9 mouse cellular contexts compared by ENCODE assay signal in the genomic region with DNA sequence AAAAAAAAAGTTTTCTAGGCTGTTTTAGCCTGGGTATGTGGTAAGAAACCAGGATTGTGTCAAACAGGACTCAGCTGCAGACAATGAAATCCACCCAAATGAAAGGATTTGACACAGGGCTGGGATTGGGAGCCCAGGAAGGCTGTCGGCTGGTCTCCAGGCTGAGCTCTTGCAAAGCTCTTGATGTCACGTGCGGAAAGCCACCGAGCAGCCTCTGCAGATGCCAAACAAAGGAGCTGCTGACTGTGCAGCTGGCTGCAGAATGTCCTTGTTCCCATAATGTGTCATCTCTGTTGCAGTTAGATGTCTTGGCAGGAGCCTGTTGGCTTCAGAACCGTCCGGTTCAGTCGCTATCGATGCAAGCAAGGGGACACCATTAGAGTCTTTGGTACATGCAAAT. TPM values are rescaled to one million over a fixed set of nuclear protein-coding genes. Genes with fewer than 3 reads are reported as not detected.
DNase-seq lines count a peak whose midpoint lies in the region; ATAC-seq and TF ChIP-seq lines count a peak whose summit lies in the region.
"Had no signal": no experiment of that assay in that cellular context is flagged by ENCODE, and none has a peak within 500 bp of the region (broad histone marks: within the 10 kb centered on the region; RNA-seq: fewer than 3 reads in every experiment).

No protein-coding gene starts in this region.

- TF ChIP-seq POLR2A in liver, adult 2 months (IDR thresholded peaks at IDR 0.05; ENCODE audit: extremely low read depth, insufficient read depth, low read length), result no peak

- no peaks in the 10 kb centered on the region for H3K36me3 ChIP-seq in liver, adult 2 months (ENCODE audit: control insufficient read depth, insufficient read depth, low read length)
- no peaks in the 10 kb centered on the region for H3K36me3 ChIP-seq in liver, embryonic 12.5 days
- H3K36me3 ChIP-seq in hindbrain, postnatal 0 days (ENCODE audit: insufficient read depth, low read length), result no peaks in the 10 kb centered on the region
- no peaks in the 10 kb centered on the region for H3K36me3 ChIP-seq in midbrain, postnatal 0 days (ENCODE audit: insufficient read depth, low read length)

- no peaks in the 10 kb centered on the region for H3K4me1 ChIP-seq in liver, adult 2 months (ENCODE audit: control insufficient read depth, insufficient read depth, low read length)
- no peaks in the 10 kb centered on the region for H3K4me1 ChIP-seq in liver, embryonic 12.5 days
- H3K4me1 ChIP-seq in hindbrain, postnatal 0 days (ENCODE audit: insufficient read depth, low read length), result no peaks in the 10 kb centered on the region
- H3K4me1 ChIP-seq in midbrain, postnatal 0 days (ENCODE audit: insufficient read depth, low read length), result no peaks in the 10 kb centered on the region

- no peak for TF ChIP-seq CTCF in liver, adult 2 months (IDR thresholded peaks at IDR 0.05; ENCODE audit: low read depth, low read length)
- no peak for TF ChIP-seq CTCF in hindbrain, postnatal 0 days (IDR thresholded peaks at IDR 0.05; ENCODE audit: low read depth)
- no peak for TF ChIP-seq CTCF in midbrain, postnatal 0 days (IDR thresholded peaks at IDR 0.05)

- H3K9ac ChIP-seq in liver, adult 2 months (ENCODE audit: low read depth, low read length), result no peak overlapping the region
- no peak overlapping the region for H3K9ac ChIP-seq in liver, embryonic 12.5 days
- H3K9ac ChIP-seq in hindbrain, postnatal 0 days (replicated peaks; ENCODE audit: low read length), result no peak overlapping the region
- no peak overlapping the region for H3K9ac ChIP-seq in midbrain, postnatal 0 days (replicated peaks; ENCODE audit: low read length, poor library complexity, severe bottlenecking)

- peak; percentile 26 to 32 for DNase-seq in cerebellum, postnatal 10 days
- DNase-seq in cerebellum, postnatal 25 days, result no peak
- peak; percentile 39 for DNase-seq in liver, adult 2 months (ENCODE audit: extremely low read depth, low read depth, low spot score)
- peak; percentile 46 for DNase-seq in hindbrain, postnatal 0 days (ENCODE audit: low spot score)
- DNase-seq in midbrain, postnatal 0 days (ENCODE audit: low spot score), result peak; percentile 56
- DNase-seq in urinary bladder, adult 2 months (ENCODE audit: low spot score), result no peak
- DNase-seq in thymus, postnatal 0 days (ENCODE audit: low spot score), result no peak
- DNase-seq: thymus, postnatal 4 days had no signal

- no peaks in the 10 kb centered on the region for H3K27me3 ChIP-seq in liver, adult 2 months (ENCODE audit: control insufficient read depth, insufficient read depth, low read length)
- no peaks in the 10 kb centered on the region for H3K27me3 ChIP-seq in liver, embryonic 12.5 days (replicated peaks)
- no peaks in the 10 kb centered on the region for H3K27me3 ChIP-seq in hindbrain, postnatal 0 days (ENCODE audit: insufficient read depth, low read length)
- H3K27me3 ChIP-seq in midbrain, postnatal 0 days (ENCODE audit: insufficient read depth, low read length), result no peaks in the 10 kb centered on the region

- WGBS in liver, adult 2 months, result 75% methylated on average over 8 of the region's 8 CpGs
- WGBS in liver, embryonic 12.5 days (ENCODE audit: insufficient replicate concordance), result 72% methylated on average over 8 of the region's 8 CpGs
- 36% methylated on average over 8 of the region's 8 CpGs for WGBS in hindbrain, postnatal 0 days
- WGBS in midbrain, postnatal 0 days, result 29% methylated on average over 8 of the region's 8 CpGs

- no peak overlapping the region for H3K27ac ChIP-seq in liver, adult 2 months (replicated peaks; ENCODE audit: insufficient read depth, low read depth, low read length)
- H3K27ac ChIP-seq in liver, embryonic 12.5 days, result no peak overlapping the region
- H3K27ac ChIP-seq in hindbrain, postnatal 0 days, result no peak overlapping the region
- no peak overlapping the region for H3K27ac ChIP-seq in midbrain, postnatal 0 days (ENCODE audit: low read depth, low read length)

- no peak overlapping the region for H3K4me2 ChIP-seq in liver, embryonic 12.5 days
- no peak overlapping the region for H3K4me2 ChIP-seq in hindbrain, postnatal 0 days (ENCODE audit: low read depth, low read length)
- no peak overlapping the region for H3K4me2 ChIP-seq in midbrain, postnatal 0 days (ENCODE audit: low read depth, low read length, poor library complexity, severe bottlenecking)

- no peaks in the 10 kb centered on the region for H3K9me3 ChIP-seq in liver, embryonic 12.5 days (replicated peaks)
- H3K9me3 ChIP-seq in hindbrain, postnatal 0 days (ENCODE audit: low read length), result no peaks in the 10 kb centered on the region
- no peaks in the 10 kb centered on the region for H3K9me3 ChIP-seq in midbrain, postnatal 0 days (ENCODE audit: low read length)

- no peaks in the 10 kb centered on the region for H3K79me2 ChIP-seq in liver, adult 2 months (ENCODE audit: control insufficient read depth, insufficient read depth, low read length)

- no peak overlapping the region for H3K4me3 ChIP-seq in liver, adult 2 months (ENCODE audit: insufficient read depth, low read depth, low read length)
- no peak overlapping the region for H3K4me3 ChIP-seq in liver, embryonic 12.5 days
- no peak overlapping the region for H3K4me3 ChIP-seq in hindbrain, postnatal 0 days (ENCODE audit: low read length)
- H3K4me3 ChIP-seq in midbrain, postnatal 0 days (ENCODE audit: low read depth, low read length), result no peak overlapping the region

- ATAC-seq in liver, embryonic 12.5 days, result no peak
- ATAC-seq in hindbrain, postnatal 0 days, result peak; percentile 74
- no peak; the same call in 1 of the 2 replicates for ATAC-seq in midbrain, postnatal 0 days (ENCODE audit: low FRiP score)

RNA-seq across cellular contexts. Expression of gene Bbs10, which starts 56.1 kb away (rescaled TPM):
- 5.2 and 6.2 TPM in 2 replicates for total RNA-seq in liver, adult 2 months (2014; rRNA removed)
- polyA plus RNA-seq in liver, adult 2 months (2012; rRNA removed), result 1.3 and 1.6 TPM in 2 replicates
- polyA plus RNA-seq in liver, embryonic 12.5 days (2016; fragmentation: Nextera tagmentation; extraction: Ambion mirVana), result 1.8 and 2.0 TPM in 2 replicates
- 4.3 and 6.8 TPM in 2 replicates for total RNA-seq in hindbrain, postnatal 0 days (2014; rRNA removed)
- 2.2 and 2.8 TPM in 2 replicates for polyA plus RNA-seq in hindbrain, postnatal 0 days (2015; fragmentation: Nextera tagmentation; extraction: Ambion mirVana)
- total RNA-seq in midbrain, postnatal 0 days (2014; rRNA removed), result 3.8 and 6.0 TPM in 2 replicates
- 1.5 and 2.7 TPM in 2 replicates for polyA plus RNA-seq in midbrain, postnatal 0 days (2015; fragmentation: Nextera tagmentation; extraction: Ambion mirVana)
- polyA plus RNA-seq in urinary bladder, adult 2 months (2012; rRNA removed), result 3.4 and 4.9 TPM in 2 replicates
- 2.8 and 3.7 TPM in 2 replicates for polyA plus RNA-seq in thymus, postnatal 0 days (2015; fragmentation: Nextera tagmentation; extraction: Ambion mirVana)

Comparison
In these comparisons a context has a peak if more than half of its experiments do, and no peak if none do; other contexts are left out.
1. DNase-seq: peak in cerebellum, postnatal 10 days (2 of 2), liver, adult 2 months (single experiment), hindbrain, postnatal 0 days (single experiment) and midbrain, postnatal 0 days (single experiment); none in cerebellum, postnatal 25 days (0 of 2), urinary bladder, adult 2 months (single experiment) and thymus, postnatal 0 days (single experiment).